Mouse (Mus musculus) E14TG2a.4 (cell line): ENCODE data around the gene Adamts6.

Experiments used
- CTCF ChIP-seq: conservative IDR thresholded peaks from 2 replicates; pipeline ENCODE4 v1.5.1; 2014; ENCODE audit warnings: low read length
- POU5F1 ChIP-seq: IDR thresholded peaks from 2 replicates; pipeline ENCODE4 v1.6.1; 2014; ENCODE audit warnings: low read length, borderline replicate concordance

GRCm38 (mm10) chr13:104497592-104497991 lies 210.0 kb downstream of the Adamts6 start:
- TF ChIP-seq CTCF: no peak
- TF ChIP-seq POU5F1: no peak
